Mouse (Mus musculus) CH12F3 (cell line): Measurements from ENCODE around the gene Ttll4.

Source experiments
- in situ Hi-C: fragments of 300-500 bp; cut with MboI; formaldehyde crosslinking; loops from 2 replicates; pipeline ENCODE4 v1.14.3; 2020; ENCODE audit warnings: low sequenced_read_pairs

Gene Ttll4

DNA sequence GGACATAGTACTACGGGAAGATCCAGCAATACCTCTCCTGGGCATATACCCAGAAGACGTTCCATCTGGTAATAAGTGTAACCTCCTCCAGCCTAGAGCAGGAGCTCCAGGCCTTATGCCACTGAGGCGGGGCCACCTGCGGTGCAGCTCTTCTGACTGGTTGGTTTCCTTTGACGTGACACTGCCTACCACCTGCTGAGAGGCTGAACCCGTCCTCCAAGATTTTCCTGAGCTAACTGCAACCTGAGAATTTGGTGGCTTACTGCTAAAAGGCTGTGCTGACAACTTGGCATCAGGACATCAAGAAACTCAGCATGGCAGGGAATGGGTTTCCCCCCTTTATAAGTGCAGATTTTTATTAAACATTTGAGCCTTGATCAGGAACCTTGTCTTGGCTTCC is 48.0 kb downstream of the Ttll4 start:
- in situ Hi-C loops = no loop called here

DNA sequence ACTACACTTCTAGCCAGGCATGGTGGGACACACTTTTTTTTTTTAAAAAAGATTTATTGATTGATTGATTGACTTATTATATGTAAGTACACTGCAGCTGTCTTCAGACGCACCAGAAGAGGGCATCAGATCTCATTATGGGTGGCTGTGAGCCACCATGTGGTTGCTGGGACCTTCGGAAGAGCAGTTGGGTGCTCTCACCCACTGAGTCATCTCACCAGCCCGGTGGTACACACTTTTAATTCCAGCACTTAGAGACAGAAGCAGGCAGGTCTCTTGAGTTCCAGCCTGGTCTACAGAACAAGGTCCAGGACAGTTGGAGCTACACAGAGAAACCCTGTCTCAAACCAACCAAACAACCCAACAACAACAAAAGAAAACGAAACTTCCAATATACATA is 50.5 kb downstream of the Ttll4 start:
- in situ Hi-C loops = no loop called here

DNA sequence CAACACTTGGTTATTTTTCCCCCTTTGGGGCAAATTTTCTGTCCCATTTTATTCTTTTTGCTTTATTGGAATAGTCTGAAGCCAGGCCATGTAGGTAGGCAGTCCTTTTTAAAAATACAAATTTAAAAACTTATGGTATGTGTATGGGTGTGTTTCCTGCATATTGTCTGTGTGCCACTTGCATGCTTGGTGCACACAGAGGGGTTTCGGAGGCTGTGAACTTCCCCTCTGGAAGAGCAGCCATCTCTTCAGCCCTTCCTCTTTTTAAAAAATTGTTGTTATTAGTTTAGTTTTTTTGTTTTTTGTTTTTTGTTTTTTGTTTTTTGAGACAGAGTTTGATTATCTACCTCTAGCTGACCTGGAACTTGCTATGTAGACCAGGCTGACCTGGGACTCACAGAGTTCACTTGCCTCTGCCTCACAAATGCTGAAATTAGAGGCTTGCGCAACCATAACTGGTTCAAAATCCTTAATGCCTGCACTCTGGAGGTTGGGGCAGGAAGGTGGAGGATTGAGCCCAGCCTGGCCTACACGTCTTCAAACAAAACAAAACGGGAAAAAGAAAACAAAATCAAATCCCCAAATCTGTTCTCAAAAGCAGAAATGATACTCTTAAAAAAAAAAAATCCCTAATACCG is 51.0 kb downstream of the Ttll4 start:
- in situ Hi-C loops = no loop called here

DNA sequence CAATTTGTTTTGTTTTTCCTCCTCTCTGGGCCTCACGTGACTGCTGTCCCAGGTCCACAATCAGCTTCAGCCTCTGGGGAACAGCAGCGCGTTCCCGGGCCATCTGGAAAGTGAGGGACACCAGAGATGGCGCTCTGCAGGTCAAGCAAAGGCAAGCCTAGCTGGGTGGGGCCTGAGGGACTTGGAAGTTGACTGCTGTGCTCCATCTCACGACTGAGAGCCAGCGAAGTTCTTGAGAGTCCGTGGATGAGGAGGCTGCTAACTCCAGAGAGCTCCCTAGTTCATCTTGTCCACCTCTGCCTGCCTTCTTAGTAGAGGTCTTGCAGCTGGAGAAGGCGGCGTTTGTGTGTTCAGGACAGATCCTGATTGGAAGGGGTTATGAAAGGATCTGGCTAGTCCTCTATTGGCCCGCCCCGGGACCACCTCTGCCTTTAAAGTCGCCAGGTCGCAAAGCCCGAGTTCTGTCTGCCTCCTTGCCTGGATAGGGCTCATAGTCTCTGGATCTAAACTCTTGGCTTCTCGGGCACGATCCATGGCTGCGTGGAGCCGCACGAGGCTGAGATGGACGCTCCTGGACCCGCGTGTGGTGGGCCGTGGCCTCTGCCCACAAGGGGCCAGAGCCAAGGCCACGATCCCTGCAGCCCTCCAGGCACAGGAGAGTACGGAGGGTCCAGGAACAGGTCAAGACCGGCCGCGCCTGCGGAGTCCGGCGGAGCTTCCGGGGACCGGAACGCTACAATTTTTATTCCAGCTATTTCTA is 51.7 kb downstream of the Ttll4 start, which contains the start of gene Cyp27a1:
Cyp27a1 (plus strand) TSS at position 476 of the 760 bp plus-strand sequence.
- in situ Hi-C loops = no loop called here

DNA sequence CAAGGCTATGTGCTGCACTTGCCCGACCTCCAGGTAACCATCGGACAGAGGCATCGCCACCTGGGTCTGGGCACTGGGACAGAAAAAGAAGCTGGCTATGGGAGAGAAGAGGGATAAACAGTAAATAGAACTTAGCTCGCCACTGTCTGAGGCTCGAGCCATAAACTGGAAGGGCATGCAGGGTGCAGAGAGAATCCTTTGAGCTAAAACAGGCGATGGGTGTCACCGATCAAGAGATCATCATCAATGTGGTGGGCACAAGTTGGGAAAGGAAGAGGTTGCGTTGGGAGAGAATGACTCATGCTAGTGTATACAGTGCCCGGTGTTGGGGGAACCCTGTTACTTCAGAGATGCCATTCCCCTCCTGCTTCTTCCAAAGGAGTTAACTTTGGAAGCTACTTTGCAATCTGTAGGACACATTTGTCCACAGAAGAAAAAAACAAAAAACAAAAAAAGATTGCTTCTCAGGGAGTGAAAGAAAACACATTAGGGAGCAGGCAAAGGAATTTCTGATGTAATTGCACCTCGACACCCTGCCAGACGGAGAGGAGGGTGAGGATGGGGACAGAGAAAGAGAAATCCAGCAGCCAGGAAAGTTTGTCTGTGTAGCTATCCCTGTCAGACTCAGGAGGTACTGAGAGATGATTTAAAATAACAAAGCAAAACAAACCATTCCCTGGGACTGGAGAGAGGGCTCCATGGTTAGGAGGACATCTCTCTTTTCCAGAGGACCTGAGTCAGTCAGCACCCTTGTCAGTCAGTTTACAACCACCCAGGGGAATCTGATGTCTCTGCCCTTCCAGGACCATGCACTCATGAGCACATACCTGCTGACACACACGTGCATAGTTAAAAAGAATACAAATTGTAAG is 52.5 kb downstream of the Ttll4 start:
- in situ Hi-C loops = no loop called here

DNA sequence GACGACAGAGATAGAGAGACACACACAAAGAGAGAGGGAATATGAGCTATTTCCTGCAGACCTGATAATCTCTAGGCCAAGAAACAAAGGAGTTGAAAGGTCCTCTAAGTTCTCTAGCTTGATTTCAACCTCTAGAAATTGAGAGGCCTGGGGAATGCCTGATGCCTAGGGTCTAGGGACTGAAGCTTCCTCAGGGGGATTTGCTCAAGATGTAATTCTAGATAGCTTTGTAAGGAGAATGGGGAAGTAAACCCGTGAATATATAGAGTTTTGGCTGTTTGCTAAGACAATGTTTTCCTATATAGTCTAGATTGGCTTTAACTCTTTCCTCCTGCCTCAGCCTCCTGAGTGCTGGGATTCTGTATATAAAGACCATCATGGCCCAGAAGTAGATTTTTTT is 53.4 kb downstream of the Ttll4 start:
- in situ Hi-C loops = no loop called here

DNA sequence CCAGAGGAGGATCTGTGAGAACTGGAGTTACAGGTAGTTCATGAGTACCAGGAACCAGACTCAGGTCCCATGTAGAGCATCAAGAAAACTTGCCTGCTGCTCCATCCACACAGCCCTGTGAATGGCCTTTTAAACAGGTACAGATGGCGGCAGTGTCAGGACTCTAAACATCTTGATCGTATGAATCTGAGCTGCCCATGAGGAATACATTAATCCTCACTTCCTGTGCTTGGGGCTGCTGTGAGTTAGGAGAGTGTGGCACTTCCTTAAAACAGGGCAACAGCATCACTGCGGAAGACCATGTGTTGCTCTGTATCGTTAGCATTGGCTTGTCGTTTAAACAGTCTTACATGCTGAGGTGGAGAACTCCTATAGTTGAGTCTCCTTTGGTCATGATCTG is 53.9 kb downstream of the Ttll4 start:
- in situ Hi-C loops = no loop called here

DNA sequence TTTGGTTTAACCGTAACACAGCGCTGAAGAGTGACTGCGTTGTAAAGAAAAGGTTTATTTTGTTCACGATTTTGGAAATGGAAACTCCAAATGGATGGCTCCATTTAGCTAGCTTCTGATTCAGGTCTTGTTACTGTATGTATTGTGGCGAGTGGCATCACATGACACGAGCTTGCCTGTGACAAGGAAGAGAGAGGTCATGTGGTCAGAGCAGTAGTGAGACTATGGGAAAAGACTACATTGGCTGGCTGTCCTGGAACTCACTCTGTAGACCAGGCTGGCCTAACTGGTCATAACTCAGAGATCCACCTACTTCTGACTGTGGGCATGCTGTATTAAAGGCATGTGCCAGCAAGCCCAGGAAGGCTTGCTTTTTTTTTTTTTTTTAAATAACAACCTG is 54.3 kb downstream of the Ttll4 start:
- in situ Hi-C loops = no loop called here

DNA sequence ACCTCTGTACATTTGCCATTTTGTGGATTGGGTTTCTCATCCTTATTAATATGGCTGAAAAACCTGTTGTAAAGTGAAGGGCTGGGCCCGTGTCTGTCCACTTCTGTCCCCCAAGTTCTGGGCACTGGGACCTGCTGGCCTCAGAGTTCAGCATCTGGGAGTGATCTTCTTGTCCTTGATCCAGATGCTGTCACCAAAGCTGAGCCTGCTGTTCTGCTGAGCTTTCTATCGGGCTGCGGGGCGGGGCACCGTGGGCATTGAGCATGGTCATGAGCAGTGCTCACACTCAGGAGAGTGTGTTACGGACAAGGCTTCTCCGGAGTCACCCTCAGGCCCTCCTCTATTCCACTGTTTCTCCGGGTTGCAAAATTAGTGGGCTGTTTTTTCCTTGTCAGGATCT is 56.6 kb downstream of the Ttll4 start:
- in situ Hi-C loops = no loop called here

DNA sequence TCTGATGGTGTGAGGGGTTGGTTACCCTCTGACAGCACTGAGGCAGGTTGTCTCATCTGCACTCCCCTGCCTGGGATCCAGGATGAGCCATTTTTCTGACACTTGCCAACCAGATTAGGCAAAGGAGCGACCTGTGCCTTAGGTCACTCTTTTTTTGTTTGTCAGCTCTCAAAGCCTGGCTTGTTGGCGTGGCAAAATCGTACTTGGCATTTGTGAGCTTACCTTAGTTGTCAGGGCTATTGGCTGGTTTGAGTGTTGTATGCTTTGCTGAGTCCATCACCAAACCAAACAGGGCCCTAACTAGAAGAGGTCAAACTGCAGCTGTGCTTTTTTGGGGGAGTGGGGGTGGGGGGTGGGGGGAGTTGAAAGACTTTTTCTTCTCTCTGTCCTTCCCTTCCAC is 57.7 kb downstream of the Ttll4 start:
- in situ Hi-C loops = no loop called here

DNA sequence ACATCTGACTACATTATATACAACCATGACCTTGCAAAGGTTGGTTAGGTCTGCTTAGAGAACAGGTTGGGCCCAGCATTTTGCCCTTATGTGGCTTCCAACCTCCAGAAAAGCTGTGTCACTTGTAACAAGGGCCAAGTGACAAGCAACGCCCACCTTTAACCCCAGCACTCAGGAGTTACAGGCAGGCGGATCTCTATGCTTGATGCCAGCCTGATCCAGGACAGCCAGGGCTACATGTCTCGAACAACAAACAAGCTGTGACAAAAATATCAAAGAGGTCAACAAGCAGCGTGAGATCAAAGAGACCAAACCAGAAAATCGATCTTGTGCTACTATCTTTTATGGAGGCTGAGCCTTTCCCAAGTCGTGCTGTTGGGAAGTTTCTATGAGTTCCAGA is 60.1 kb downstream of the Ttll4 start:
- in situ Hi-C loops = no loop called here

DNA sequence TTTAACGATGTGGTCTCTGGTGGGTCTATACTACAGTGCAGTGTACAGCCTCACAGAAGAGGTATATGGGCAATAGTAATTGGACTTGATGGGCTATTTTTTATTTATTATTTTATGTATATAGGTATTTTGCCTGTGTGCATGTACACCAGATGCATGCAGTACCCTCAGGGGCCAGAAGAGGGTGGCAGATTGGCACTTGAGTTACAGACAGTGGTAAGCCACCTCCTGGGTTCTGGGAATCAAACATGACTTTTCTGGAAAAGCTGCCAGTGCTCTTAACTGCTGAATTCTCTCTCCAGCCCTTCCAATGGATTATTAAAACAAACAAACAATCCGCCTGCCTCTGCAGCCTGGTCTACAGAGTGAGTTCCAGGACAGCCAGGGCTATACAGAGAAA is 62.2 kb downstream of the Ttll4 start:
- in situ Hi-C loops = no loop called here

DNA sequence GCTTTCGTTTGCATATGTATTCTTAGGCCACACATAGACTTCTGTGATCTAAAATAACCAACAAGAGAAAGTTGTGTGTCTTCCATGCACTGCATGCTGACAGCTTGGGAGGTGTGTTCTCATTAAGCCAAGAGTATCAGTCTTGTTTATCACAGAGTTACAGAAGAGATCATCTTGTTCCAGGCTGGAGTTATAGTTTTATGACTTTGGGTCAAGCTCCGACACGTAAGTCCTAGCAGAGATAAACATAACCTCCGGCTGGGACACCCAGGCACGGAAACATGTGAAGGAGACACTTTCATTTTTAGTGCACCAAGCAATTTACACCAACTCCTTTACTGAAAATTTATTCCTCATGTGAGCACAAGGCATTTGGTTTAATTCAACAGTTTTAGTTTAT is 64.6 kb downstream of the Ttll4 start:
- in situ Hi-C loops = no loop called here

DNA sequence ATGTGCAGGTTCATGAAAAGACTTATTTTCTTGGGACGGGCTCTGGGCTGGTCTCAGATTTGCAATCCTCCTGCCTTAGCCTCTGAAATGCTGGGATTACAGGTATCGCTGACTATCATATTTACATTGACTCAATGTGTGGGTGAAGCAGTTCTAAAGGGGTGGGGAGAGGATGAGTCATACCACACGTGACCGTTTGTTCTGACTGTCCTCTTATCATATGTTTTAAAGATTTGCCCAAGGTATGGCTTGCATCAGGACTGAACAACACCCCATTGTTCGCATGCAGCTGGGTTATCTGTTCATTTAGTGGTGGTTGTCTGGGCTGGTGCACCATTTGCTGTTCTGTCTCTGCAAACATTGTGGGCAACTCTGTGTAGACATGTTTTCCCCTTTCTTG is 65.1 kb downstream of the Ttll4 start:
- in situ Hi-C loops = no loop called here

DNA sequence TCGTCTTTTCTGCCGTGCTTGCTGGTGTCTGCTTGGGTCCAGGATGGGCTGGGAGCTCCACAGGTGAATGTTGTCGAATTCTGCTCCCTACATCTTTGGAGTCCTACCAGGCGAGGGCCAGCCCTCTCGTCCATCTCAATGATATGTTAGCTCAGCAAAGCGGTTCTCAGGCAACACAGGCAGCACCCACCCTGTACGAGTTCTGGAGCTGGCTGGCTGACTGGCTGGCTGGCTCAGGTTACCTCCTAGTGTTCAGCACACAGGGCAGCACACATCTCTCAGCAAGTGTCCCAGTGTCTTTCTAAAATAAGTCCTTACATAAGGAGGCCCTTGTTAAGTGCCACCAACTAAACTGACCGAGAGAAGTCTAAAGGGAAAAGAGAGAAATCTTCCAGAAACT is 66.9 kb downstream of the Ttll4 start:
- in situ Hi-C loops = no loop called here

DNA sequence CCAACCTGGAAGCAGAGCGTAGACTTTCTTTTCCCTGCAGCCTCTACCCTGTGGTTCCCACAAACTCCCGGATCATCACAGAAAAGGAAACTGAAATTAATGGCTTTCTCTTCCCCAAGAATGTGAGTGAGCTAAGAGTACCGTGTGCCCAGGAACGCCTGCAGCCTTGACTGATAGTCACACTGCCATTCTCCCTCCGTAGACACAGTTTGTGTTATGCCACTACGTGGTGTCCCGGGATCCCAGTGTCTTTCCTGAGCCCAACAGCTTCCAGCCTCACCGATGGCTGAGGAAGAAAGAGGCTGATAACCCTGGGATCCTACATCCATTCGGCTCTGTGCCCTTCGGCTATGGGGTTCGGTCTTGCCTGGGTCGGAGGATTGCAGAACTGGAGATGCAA is 75.4 kb downstream of the Ttll4 start:
- in situ Hi-C loops = no loop called here

DNA sequence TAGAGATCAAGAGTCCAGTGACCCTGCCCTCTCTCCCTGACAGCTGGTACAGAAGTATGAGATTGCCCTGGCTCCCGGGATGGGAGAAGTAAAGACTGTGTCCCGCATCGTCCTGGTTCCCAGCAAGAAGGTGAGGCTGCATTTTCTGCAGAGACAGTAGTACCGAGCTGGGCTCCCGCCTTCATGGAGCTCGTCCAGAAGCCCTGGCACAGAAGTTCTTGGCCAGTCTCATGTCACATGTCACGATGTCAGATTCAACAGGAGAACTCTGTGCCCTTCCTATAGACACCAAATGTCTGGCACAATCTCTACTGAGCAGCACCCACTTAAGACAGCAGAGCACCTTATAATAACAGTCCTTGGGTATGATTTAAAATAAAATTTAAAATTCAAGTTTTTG is 76.0 kb downstream of the Ttll4 start:
- in situ Hi-C loops = no loop called here

DNA sequence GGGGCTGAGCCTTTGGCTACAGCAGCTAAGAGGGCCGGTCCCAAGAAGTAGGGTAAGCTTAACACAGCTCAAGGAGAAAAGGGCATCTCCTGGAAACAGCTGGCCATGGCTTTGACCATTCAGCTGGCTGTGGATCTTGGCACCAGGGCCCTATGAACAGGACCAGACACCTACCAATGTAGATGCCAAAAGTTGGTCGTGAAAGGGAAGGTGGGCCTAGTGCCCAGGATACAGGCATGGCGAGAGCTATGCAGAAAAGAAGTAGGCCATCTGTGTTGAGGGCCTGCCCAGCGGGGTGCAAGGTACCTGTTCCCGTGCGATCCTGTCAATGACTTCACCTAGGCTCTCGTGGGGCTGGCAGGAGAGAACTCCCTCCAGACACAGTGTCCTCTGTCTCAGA is 79.3 kb downstream of the Ttll4 start:
- in situ Hi-C loops = no loop called here

DNA sequence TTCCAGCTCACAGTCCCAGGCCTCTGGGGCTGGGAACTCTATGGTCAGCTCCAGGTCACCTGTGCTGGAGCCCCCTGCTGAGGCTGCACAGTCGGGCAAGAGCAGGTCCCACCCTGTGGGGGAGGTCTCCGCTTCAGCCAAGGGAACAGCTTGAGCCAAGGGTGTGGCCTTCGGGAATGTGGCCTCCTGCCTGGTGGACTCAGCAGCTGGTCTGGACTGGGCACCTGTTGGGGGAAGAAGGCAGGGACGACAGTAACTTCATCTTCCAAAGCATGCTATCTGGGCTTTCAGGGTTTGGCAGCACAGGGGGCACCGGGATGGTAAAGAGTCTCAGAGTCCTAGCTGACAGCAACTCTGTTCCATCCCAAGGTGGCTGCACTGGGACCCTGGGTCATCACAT is 85.8 kb downstream of the Ttll4 start:
- in situ Hi-C loops = no loop called here

DNA sequence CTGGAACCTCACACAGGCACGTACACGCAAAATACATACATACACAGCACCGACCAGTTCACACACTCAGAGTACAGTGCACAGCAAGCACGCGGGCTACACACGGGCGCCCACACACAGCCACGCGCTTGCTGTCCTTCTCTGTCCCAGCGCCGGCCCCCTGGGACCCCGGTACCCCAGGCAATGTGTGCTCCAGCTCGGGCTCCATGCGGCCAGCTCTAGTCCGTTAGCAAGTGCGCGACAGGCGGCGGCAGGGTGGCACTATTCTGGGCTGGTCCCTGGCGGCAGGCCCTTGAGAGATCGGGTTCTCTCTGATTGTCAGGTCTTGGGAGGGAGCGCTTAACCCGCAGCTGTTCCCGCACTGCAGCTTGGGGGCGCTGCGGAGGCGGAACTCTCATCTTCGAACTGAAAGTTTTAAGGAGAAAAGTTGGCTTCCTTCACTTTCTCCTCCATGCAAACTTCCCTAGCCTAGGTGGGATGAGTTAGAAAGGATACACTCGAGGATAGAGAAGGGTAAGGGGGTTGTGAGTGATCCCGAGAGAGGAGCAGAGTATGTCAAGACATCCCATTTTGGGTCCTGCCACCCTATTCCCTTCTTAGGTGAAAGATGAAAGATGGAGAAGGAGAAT is 87.2 kb downstream of the Ttll4 start, which contains the start of gene Prkag3:
Prkag3 (minus strand) TSS at position 579 of the 629 bp plus-strand sequence.
- in situ Hi-C loops = no loop called here

DNA sequence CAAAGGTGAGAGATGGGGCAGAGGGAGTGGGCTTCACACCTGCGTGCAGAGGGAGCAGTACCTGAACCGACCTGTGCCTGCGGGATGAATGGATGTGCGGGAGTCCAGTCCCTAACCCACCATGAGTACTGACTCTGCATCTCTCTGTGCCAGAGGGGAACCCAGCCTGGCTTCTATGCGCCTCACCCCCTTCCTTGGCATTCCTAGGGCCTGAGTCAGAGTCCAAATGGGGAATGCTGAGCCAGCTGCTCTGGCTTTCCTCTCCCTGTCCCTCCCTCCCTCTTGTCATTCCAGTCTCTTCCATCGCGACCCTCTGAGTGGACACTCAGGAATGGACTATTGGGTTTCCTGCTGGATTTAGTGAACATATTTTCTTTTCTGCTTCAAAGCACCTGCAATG is 87.8 kb downstream of the Ttll4 start:
- in situ Hi-C loops = no loop called here
